Mouse (Mus musculus): ENCODE measurements at regions not wholly inside any gene's neighbourhood (a gene's known extent, or its start where the extent isn't known, plus 50 kb on each side); places are given as distances from the start of the nearest gene placed in this dataset.

GRCm38 (mm10) chr6:126481257-126481656 lies 54.0 kb downstream of the Kcna5 start:
- Histone ChIP-seq H3K4me1 (peaks cover 4% of the 10 kb centered on the region; the same call in 1 of the 2 replicates), H3K4me3 (no peak overlapping the region), H3K27me3 (no peaks in the 10 kb centered on the region), H3K9me3 (replicated peaks) (no peaks in the 10 kb centered on the region), H3K36me3 (ENCODE audit: poor library complexity, severe bottlenecking) (no peaks in the 10 kb centered on the region), H3K4me2 (no peak overlapping the region), H3K27ac (no peak overlapping the region), H3K9ac (no peak overlapping the region)
- WGBS: 75% methylated on average over 6 of the region's 6 CpGs
- no peak for ATAC-seq

DNA sequence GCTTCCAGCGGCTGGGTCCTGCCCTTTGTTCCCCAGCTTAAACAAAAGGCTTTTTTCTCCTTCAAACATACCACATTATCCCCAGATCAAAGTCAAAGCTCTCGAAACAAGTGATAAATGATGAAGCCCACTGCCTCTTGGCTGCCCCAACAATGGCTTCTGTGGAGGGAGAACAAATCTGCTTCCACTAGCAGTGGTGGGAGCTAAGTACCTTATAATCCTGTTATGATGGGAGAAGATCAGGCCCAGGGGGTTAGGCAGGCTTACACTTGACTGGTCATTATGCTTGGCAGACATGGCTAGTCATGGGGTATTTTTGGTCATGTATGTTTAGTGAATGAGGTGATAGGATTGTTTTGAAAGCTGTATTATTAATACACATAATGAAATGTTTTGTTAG lies 57.7 kb downstream of the Kcna5 start:
- no peak for ATAC-seq
- no peaks in the 10 kb centered on the region for H3K36me3 ChIP-seq (ENCODE audit: poor library complexity, severe bottlenecking)
- peaks cover 4% of the 10 kb centered on the region; the same call in 1 of the 2 replicates for H3K4me1 ChIP-seq
- no peak overlapping the region for H3K4me2 ChIP-seq
- no peaks in the 10 kb centered on the region for H3K9me3 ChIP-seq (replicated peaks)
- H3K27me3 ChIP-seq: no peaks in the 10 kb centered on the region
- WGBS: 8% methylated on average over 2 of the region's 2 CpGs
- no peak overlapping the region for H3K4me3 ChIP-seq
- no peak overlapping the region for H3K27ac ChIP-seq
- no peak overlapping the region for H3K9ac ChIP-seq

GRCm38 (mm10) chr6:126476758-126477157 lies 58.5 kb downstream of the Kcna5 start:
- Histone ChIP-seq H3K27me3 (no peaks in the 10 kb centered on the region), H3K4me3 (no peak overlapping the region), H3K36me3 (ENCODE audit: poor library complexity, severe bottlenecking) (no peaks in the 10 kb centered on the region), H3K4me1 (peaks cover 4% of the 10 kb centered on the region; the same call in 1 of the 2 replicates), H3K9me3 (replicated peaks) (no peaks in the 10 kb centered on the region), H3K4me2 (no peak overlapping the region), H3K27ac (no peak overlapping the region), H3K9ac (no peak overlapping the region)
- no peak for ATAC-seq
- 76% methylated on average over 1 of the region's 1 CpGs for whole genome bisulfite sequencing

DNA sequence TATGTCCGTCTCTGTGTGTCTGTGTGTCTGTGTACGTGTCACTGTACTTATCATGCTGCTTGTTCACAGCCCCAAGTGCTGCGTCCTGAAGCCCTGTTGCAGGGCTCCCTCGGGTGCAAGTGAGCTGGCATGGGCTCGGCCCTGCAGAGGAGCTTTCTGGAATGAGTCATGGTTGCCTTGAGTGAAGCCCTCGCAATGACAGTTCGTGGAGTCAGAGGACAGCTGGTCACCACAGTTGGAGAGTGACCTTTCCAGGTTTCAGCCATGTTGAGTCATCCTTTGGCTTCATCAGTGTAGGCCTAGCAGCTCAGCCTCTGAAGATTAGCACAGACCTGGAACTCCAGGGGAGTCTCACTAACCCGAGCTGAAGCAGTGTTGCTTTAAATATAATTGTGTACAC lies 59.7 kb downstream of the Kcna5 start:
- Histone ChIP-seq H3K9ac (no peak overlapping the region), H3K36me3 (ENCODE audit: poor library complexity, severe bottlenecking) (no peaks in the 10 kb centered on the region), H3K4me2 (no peak overlapping the region), H3K4me1 (peaks cover 4% of the 10 kb centered on the region; the same call in 1 of the 2 replicates), H3K4me3 (no peak overlapping the region), H3K9me3 (replicated peaks) (no peaks in the 10 kb centered on the region), H3K27me3 (no peaks in the 10 kb centered on the region), H3K27ac (no peak overlapping the region)
- ATAC-seq: no peak
- WGBS: 89% methylated on average over 8 of the region's 8 CpGs

DNA sequence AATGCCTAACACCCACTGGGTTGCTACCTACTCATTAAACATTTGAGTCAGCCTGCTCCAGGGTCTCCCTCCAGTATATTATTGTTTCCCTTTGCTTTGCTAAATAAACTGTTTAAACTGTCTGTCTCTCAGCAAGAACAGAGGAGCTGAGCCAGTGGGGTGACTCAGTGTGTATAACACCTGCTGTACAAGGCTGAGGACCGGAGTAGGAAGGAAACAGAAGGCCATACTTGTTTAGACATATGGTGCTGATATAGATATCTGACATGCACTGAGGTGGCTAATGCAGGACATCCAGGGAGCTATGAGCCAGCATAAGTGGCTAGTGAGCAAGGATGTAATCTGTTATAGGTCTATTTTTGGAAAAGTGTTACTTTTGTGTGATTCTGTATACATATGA lies 81.5 kb downstream of the Kcna5 start:
- Histone ChIP-seq H3K27me3 (no peaks in the 10 kb centered on the region), H3K4me2 (no peak overlapping the region), H3K27ac (no peak overlapping the region), H3K36me3 (ENCODE audit: poor library complexity, severe bottlenecking) (no peaks in the 10 kb centered on the region), H3K9ac (no peak overlapping the region), H3K9me3 (replicated peaks) (no peaks in the 10 kb centered on the region), H3K4me1 (no peaks in the 10 kb centered on the region), H3K4me3 (no peak overlapping the region)
- 59% methylated on average over 1 of the region's 1 CpGs for WGBS
- ATAC-seq: no peak

GRCm38 (mm10) chr6:126445519-126445918 lies 89.7 kb downstream of the Kcna5 start:
- H3K4me1 ChIP-seq: no peaks in the 10 kb centered on the region
- no peak overlapping the region for H3K4me3 ChIP-seq
- H3K4me2 ChIP-seq: no peak overlapping the region
- H3K27me3 ChIP-seq: no peaks in the 10 kb centered on the region
- H3K36me3 ChIP-seq (ENCODE audit: poor library complexity, severe bottlenecking): no peaks in the 10 kb centered on the region
- no peaks in the 10 kb centered on the region for H3K9me3 ChIP-seq (replicated peaks)
- no peak overlapping the region for H3K9ac ChIP-seq
- H3K27ac ChIP-seq: no peak overlapping the region
- WGBS: 28% methylated on average over 3 of the region's 3 CpGs
- no peak for ATAC-seq

DNA sequence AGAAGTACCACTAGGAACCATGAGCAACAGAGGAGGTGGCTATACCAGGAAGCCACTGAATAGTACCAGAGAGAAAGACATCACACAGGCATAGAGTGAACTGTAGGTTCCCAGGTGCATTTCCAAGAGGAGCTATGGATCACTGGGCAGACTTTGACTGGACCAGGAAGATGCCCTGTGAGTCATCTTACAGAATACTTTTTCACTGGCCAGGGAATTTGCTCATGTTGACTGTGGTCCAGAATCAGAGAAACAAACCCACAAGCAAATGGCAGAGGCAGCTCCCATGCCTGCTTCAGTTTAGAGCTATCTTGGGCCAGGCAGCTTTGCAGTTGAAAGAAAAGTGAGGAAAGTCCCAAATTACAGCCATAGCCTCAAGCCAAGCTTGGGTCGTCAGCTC lies 95.0 kb downstream of the Kcna5 start:
- 79% methylated on average over 1 of the region's 1 CpGs for WGBS
- Histone ChIP-seq H3K4me3 (no peak overlapping the region), H3K27me3 (no peaks in the 10 kb centered on the region), H3K27ac (no peak overlapping the region), H3K4me2 (no peak overlapping the region), H3K4me1 (no peaks in the 10 kb centered on the region), H3K36me3 (ENCODE audit: poor library complexity, severe bottlenecking) (no peaks in the 10 kb centered on the region), H3K9ac (no peak overlapping the region), H3K9me3 (replicated peaks) (no peaks in the 10 kb centered on the region)
- no peak for ATAC-seq

- no peak overlapping the region for H3K27ac ChIP-seq
- H3K4me3 ChIP-seq: no peak overlapping the region
- WGBS: 78% methylated on average over 1 of the region's 1 CpGs
- no peak for ATAC-seq
- no peak overlapping the region for H3K4me2 ChIP-seq
- H3K9me3 ChIP-seq (replicated peaks): no peaks in the 10 kb centered on the region
- H3K27me3 ChIP-seq: no peaks in the 10 kb centered on the region
- no peak overlapping the region for H3K9ac ChIP-seq
- no peaks in the 10 kb centered on the region for H3K4me1 ChIP-seq
- H3K36me3 ChIP-seq (ENCODE audit: poor library complexity, severe bottlenecking): no peaks in the 10 kb centered on the region
Observed at GRCm38 (mm10) chr6:126437976-126438736, 97.1 kb downstream of the Kcna5 start.

- no peak overlapping the region for H3K9ac ChIP-seq
- H3K4me2 ChIP-seq: no peak overlapping the region
- no peaks in the 10 kb centered on the region for H3K27me3 ChIP-seq
- H3K4me1 ChIP-seq: no peaks in the 10 kb centered on the region
- no peaks in the 10 kb centered on the region for H3K36me3 ChIP-seq (ENCODE audit: poor library complexity, severe bottlenecking)
- no peaks in the 10 kb centered on the region for H3K9me3 ChIP-seq (replicated peaks)
- no peak overlapping the region for H3K4me3 ChIP-seq
- H3K27ac ChIP-seq: no peak overlapping the region
- no peak for ATAC-seq
Observed at GRCm38 (mm10) chr6:126427208-126427607, 108.0 kb downstream of the Kcna5 start.

- Histone ChIP-seq H3K9ac (no peak overlapping the region), H3K4me3 (no peak overlapping the region), H3K4me1 (no peaks in the 10 kb centered on the region), H3K4me2 (no peak overlapping the region), H3K27ac (no peak overlapping the region), H3K36me3 (ENCODE audit: poor library complexity, severe bottlenecking) (no peaks in the 10 kb centered on the region), H3K27me3 (no peaks in the 10 kb centered on the region), H3K9me3 (replicated peaks) (no peaks in the 10 kb centered on the region)
- ATAC-seq: no peak
- 40% methylated on average over 3 of the region's 3 CpGs for WGBS
Observed at GRCm38 (mm10) chr6:126405736-126406135, 129.5 kb downstream of the Kcna5 start.

DNA sequence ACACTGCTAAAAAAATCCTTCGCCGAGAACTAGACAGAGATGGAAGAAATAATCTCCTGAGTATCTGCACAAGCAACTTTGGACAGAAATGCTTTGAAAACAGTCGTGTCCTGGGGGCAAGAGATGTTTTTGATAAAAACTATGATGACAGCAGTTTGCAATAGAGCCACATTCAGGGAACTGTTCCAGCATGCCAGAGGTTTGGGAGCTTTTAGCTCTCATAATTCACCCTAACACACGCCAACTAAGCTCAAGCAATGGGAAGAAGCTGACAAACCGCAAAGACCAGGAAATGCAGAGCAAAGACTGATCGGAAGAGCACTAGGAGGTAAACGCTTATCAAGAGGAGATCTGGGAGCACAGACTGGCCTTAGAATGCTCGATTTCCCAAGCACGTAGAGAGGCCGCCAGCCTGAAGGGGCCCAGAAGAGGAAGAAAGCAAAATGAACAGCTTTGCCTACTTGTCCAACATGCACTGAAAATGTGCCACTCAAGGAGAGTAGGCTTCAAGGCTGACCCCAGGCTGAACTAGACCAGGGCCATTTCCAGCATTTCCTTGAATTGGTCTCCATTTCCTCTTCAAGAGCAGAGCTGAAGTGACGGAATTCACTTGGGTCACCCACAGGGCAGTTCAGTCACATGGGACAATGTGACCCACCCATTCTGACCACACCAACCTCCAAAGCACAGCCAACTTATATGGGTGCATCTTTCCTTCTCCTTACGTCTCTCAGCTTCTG lies 130.7 kb downstream of the Kcna5 start:
- no peaks in the 10 kb centered on the region for H3K4me1 ChIP-seq
- H3K4me3 ChIP-seq: no peak overlapping the region
- no peaks in the 10 kb centered on the region for H3K27me3 ChIP-seq
- H3K4me2 ChIP-seq: no peak overlapping the region
- H3K36me3 ChIP-seq (ENCODE audit: poor library complexity, severe bottlenecking): no peaks in the 10 kb centered on the region
- H3K27ac ChIP-seq: no peak overlapping the region
- no peak overlapping the region for H3K9ac ChIP-seq
- H3K9me3 ChIP-seq (replicated peaks): no peaks in the 10 kb centered on the region
- 91% methylated on average over 12 of the region's 12 CpGs for WGBS
- ATAC-seq: no peak

- Histone ChIP-seq H3K4me3 (no peak overlapping the region), H3K4me2 (no peak overlapping the region), H3K27ac (no peak overlapping the region), H3K36me3 (ENCODE audit: poor library complexity, severe bottlenecking) (no peaks in the 10 kb centered on the region), H3K9me3 (replicated peaks) (no peaks in the 10 kb centered on the region), H3K9ac (no peak overlapping the region), H3K4me1 (peaks cover 8% of the 10 kb centered on the region; the same call in 1 of the 2 replicates), H3K27me3 (peaks cover 17% of the 10 kb centered on the region)
- no peak for ATAC-seq
- WGBS: 59% methylated on average over 3 of the region's 3 CpGs
Observed at GRCm38 (mm10) chr6:126399595-126399994, 135.6 kb downstream of the Kcna5 start.

Measured in forebrain, embryonic 13.5 days (tissue).